Mouse (Mus musculus): Measurements from ENCODE around the gene Sgms2. TPM values are rescaled to one million over a fixed set of nuclear protein-coding genes. Genes with fewer than 3 reads are reported as not detected.

Gene Sgms2
- total RNA-seq, 2 experiments from 2014 or later: 1.7 to 1.8 TPM

Other genes starting within 250 kb of the Sgms2 start
- gene Hadh, start 219.3 kb downstream of the Sgms2 start, total RNA-seq (2021): 100 to 1,000 TPM; 762 to 848 TPM
- gene Cyp2u1, start 188.2 kb downstream of the Sgms2 start, total RNA-seq (2021): 10 to 100 TPM; 31.5 to 32.9 TPM
- gene Papss1, start 73.4 kb upstream of the Sgms2 start, total RNA-seq (2021): 10 to 100 TPM; 10.5 TPM